Mouse (Mus musculus): ENCODE data around the gene Cdc5l. TPM values are rescaled to one million over a fixed set of nuclear protein-coding genes. Genes with fewer than 3 reads are reported as not detected.

Cdc5l gene
- 106 TPM for polyA plus RNA-seq (2015; fragmentation: Illumina TruSeq; extraction: RNeasy Lipid Tissue Mini Kit (QIAGEN cat#74804); ENCODE audit: insufficient read depth, low replicate concordance)

DNA sequence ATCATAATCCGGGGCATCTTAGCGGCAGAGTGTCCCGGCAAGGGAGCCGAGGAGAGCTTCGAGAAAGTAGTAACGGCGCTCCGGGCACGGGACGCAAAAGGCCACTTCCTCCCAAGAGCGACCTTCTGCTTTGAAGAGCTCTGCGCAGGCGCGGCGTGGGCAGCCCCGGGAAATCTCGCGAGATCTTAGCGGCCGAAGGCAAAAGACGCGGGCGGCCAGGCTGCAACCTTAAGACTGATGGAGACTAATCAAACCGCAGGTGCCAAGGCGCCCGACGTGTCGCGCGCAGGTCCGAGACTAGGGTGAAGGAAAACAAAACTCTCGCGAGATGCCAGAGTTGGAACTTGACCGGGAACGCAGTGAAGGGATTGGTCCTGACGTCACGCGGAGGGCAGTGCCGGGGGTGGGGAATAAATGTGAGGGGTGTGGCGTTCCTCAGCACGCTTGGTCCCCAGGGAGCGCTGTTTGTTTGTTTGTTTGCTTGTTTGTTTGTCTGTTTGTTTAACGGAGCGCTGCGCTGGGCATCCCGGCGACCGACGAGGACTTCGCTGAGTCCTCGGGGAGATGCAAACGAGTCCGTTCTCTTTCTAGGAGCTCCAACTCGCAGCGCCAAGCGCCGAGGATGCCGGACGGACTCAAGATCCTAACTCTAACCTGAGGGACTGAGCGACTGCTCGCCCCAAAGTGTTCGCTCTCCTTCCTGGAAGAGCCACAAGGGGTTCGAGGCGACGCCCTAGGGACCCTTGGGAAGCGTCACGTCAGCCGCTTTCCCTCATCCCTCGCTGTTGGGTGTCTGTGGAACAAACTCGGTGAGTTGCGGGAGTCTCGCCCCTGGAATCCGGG lies at the start of gene Cdc5l:
Gene Cdc5l (minus strand): TSS at position 319 of the 843 bp plus-strand sequence.

DNA sequence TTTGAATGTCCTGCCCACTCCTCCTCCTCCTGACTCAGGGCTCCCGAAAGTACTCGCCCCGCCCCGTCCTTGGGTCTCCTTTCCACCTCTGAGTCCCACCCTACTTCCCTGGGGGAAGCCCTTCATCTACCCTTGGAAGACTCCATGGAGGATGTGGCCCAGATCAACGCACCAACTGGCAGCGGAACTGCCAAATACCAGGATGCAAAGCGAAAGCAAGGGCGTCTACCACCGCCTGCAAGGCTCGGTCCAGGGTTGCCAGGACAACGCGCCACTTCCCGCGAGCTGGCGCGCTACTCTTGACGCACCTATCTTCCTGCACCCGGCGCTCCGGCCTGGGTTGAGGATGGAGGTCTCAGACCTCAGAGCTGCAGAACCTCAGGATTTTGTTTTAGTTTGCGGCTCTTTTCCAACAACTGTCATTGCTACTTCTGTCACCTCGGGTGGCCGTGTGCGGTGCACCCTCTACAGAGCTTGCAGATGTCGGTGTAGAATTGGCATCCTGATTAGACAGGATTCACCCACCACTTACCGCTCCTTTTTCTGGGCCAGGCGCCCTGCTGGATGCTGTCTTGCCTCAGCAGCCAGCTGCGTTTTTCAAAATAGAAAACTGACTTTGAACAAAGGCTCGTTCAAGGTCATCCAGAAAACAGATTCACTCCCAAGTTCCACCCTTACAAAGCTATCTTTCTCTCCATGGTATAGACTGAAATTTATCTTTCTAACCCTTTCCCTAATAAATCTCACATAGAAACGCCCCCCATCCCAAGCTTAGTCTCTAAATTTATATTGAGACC lies 41.3 kb upstream of the Cdc5l start, which contains the start of gene Spats1:
Gene Spats1 (minus strand): TSS at position 747 of the 797 bp plus-strand sequence.

Other genes with a start within 250 kb of the Cdc5l start
- gene Spats1, start 41.7 kb upstream of the Cdc5l start, polyA plus RNA-seq (2015; fragmentation: Illumina TruSeq; extraction: RNeasy Lipid Tissue Mini Kit (QIAGEN cat#74804); ENCODE audit: insufficient read depth, low replicate concordance): not detected
- gene Aars2, start 73.1 kb upstream of the Cdc5l start, polyA plus RNA-seq (2015; fragmentation: Illumina TruSeq; extraction: RNeasy Lipid Tissue Mini Kit (QIAGEN cat#74804); ENCODE audit: insufficient read depth, low replicate concordance): 2.9 TPM
- gene Tcte1, start 89.7 kb upstream of the Cdc5l start, polyA plus RNA-seq (2015; fragmentation: Illumina TruSeq; extraction: RNeasy Lipid Tissue Mini Kit (QIAGEN cat#74804); ENCODE audit: insufficient read depth, low replicate concordance): 0.37 TPM
- 1.0 TPM for gene Tmem151b, start 115.9 kb upstream of the Cdc5l start, polyA plus RNA-seq (2015; fragmentation: Illumina TruSeq; extraction: RNeasy Lipid Tissue Mini Kit (QIAGEN cat#74804); ENCODE audit: insufficient read depth, low replicate concordance)
- 69.2 TPM for gene Nfkbie, start 122.0 kb upstream of the Cdc5l start, polyA plus RNA-seq (2015; fragmentation: Illumina TruSeq; extraction: RNeasy Lipid Tissue Mini Kit (QIAGEN cat#74804); ENCODE audit: insufficient read depth, low replicate concordance)
- 32.4 TPM for gene Slc35b2, start 130.1 kb upstream of the Cdc5l start, polyA plus RNA-seq (2015; fragmentation: Illumina TruSeq; extraction: RNeasy Lipid Tissue Mini Kit (QIAGEN cat#74804); ENCODE audit: insufficient read depth, low replicate concordance)
- gene Hsp90ab1, start 139.5 kb upstream of the Cdc5l start, polyA plus RNA-seq (2015; fragmentation: Illumina TruSeq; extraction: RNeasy Lipid Tissue Mini Kit (QIAGEN cat#74804); ENCODE audit: insufficient read depth, low replicate concordance): 1,285 TPM
- gene Slc29a1, start 165.9 kb upstream of the Cdc5l start, polyA plus RNA-seq (2015; fragmentation: Illumina TruSeq; extraction: RNeasy Lipid Tissue Mini Kit (QIAGEN cat#74804); ENCODE audit: insufficient read depth, low replicate concordance): 45.2 TPM
- not detected for gene Mymx, start 168.4 kb upstream of the Cdc5l start, polyA plus RNA-seq (2015; fragmentation: Illumina TruSeq; extraction: RNeasy Lipid Tissue Mini Kit (QIAGEN cat#74804); ENCODE audit: insufficient read depth, low replicate concordance)
- gene Capn11, start 225.6 kb upstream of the Cdc5l start, polyA plus RNA-seq (2015; fragmentation: Illumina TruSeq; extraction: RNeasy Lipid Tissue Mini Kit (QIAGEN cat#74804); ENCODE audit: insufficient read depth, low replicate concordance): not detected

Data from spleen, adult 10 weeks (tissue).